Mouse (Mus musculus): ENCODE measurements at regions not wholly inside any gene's neighbourhood (a gene's known extent, or its start where the extent isn't known, plus 50 kb on each side); places are given as distances from the start of the nearest gene placed in this dataset.

DNA sequence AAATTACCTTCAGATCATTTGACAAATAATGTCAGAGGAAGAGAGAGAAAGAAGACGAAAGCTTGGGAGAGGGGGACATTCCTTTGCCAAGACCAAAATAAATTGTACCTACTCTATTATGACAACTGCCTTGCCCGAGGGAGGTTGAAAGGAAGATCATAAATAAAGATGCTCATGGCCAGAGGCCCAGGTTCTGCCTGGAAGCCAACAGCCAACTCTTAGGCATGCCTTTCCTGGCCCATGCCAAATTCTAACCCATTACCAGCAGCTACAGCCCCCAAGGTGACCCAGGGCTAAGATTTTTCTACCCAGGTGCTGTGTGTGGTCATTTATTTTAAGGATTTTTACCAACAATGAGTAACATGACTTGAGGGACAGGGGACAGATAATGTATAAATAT lies 54.9 kb downstream of the Cbln1 start:
- DNase-seq, result no peak

DNA sequence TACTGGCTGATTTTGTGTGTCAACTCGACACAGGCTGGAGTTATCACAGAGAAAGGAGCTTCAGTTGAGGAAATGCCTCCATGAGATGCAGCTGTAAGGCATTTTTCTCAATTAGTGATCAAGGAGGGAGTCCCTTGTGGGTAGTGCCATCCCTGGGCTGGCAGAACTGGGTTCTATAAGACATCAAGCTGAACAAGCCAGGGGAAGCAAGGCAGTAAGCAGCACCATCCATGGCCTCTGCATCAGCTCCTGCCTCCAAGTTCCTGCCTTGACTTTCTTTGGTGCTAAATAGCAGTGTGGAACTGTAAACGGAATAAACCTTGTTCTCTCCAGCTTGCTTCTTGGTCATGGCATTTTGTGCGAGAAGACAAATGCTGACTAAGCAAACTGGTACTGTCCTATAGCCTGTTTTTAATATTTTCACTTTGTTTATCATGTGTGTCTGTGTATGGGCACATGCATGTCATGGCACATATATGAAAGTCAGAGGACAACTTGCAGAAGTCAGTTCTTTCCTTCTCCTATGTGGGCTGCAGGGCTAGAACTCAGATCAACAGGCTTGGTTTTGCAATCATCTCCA lies 57.3 kb downstream of the Cbln1 start:
- no peak for DNase-seq

DNA sequence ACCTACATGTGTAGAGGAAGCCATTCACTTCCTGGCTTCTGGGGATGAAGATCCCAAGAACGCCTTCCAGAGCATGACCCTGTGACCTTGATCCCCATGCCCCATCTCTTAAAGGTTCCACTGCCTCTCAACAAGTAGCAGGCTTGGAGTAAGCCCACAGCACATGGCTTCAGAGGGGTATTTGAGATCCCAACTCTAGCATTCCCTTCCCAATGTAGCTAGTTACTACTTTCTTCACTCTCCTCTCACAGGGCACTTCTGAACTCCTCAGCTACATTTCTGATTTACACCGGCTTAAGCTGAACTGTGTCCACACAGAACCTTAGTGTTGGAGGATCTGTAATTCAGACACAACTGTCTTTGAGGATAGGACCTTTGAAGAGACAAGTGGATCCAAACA lies 83.4 kb downstream of the Cbln1 start:
- no peak for DNase-seq

DNA sequence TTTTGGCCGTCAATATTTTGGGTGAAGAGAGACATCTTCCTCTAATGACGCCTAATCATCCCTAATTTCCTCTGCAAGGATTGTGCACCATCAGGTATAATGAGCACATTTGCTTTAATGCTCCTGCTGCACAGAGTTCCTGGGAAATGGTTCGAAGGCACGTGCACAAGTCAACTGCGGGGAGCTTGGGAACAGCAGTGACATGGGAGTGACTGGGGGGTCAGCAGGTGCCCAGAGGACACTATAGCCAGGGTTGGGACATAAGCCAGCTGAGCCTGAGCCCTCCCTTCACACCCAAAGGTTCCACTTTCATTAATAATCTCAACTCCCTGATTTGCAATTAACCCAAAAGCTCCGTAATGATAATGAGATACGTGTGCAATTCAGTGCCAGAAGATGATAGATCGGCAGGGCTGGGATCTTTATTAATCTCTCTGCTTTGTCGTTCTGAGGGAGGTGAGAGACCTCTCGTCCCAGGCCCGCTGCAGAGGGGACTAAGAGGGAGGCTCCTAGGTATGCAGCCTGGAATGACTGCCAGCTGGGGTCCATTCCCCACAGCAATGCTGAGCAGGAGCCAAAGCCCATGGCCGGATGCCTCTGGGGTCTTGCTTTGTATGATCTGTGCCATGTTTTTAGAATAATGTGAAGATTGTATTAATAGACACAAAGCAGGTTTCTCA lies 88.7 kb downstream of the Cbln1 start:
- DNase-seq, result no peak

DNA sequence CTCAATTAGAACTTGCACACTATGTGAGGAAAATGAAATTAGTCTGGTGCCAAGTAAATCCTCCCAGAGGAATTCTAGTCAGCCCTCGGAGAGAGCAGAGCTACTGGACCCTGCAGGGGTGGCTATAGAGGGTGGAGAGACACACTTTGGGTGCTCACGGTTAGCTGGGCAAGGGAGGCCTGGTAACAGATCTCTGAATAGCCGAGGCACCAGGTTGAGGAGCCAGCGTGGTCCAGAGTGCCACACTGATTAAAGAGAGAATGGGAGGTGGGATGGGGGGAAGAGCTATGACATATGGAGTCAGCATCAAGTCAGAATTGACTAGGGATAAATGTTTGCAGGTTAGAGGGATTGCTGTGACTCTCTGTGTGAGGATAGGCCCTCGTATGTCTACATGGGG lies 90.1 kb downstream of the Cbln1 start:
- DNase-seq, result no peak

DNA sequence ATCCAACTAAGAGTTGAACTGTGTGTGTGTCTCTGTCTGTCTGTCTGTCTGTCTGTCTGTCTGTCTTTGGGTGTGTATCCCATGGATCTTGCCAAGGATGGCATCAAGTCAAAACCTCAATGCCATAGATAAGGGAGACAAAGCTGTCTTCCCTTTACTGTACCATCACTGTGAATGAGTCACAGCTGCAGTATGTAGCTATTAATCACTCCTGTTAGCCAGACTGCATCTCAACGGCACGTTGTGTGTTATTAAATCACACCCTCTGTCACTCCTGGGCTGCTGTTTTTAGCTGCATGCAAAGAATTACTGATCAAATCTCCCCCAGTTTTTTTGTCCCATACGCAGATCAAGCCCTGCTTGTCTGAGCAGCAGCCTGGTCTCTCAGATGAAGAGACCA lies 91.6 kb downstream of the Cbln1 start:
- no peak for DNase-seq

DNA sequence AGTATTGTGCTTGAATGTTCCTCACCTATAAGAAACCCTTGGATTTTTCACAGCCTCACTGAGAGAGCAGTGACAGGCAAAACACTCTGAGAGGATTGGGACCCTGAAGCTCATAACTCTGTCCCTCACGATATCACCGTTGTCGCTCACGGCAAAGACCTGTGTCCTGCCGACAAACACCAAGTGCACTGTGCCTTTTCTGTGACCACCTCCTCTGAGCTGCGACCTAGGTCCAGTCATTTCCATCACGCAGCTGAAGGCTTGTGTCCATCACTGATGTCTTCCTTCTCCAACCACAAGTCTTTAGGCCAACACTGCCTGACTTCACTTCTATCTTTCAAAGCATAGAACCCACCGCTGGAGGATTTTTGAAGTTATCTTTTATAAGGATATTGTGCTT lies 93.1 kb downstream of the Cbln1 start:
- no peak for DNase-seq

DNA sequence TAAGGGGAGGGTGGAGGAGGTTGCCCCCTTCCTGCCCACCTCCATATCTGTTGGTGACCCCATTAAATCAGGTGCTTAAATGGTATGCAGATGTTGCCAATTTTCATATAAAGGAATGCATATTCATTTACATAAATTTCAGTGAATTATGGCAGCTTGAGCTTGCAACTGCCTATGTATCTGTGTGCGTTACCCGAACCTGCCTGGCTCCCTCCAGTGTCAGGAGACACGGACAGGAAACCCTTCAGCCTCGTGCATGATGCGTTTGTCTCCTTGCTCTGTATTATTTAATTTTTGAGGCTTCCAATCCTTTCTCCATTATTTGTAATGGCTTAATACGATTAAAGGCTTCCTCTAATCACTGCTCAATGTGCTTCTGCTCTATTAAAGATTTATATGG lies 98.4 kb downstream of the Cbln1 start:
- DNase-seq, result no peak

DNA sequence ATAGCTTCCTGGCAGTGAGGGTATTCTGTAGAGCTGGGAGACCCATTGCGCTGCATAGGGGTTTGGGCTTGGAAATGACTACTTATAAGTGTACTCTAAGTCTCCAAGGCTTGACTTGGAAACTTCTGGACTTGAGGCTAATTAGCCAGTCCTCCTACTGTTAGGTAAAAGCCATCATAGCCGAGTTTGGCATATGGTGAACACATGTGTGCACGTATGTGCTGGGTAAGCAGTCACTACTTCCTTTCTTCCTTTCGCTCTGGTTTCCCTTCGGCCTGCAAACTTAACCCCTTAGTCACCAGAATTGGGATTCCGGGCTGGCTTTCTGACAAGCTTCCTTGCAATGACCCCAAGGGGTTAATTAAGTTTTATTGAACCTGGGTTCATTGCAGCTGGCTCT lies 98.9 kb downstream of the Cbln1 start:
- DNase-seq, result no peak

DNA sequence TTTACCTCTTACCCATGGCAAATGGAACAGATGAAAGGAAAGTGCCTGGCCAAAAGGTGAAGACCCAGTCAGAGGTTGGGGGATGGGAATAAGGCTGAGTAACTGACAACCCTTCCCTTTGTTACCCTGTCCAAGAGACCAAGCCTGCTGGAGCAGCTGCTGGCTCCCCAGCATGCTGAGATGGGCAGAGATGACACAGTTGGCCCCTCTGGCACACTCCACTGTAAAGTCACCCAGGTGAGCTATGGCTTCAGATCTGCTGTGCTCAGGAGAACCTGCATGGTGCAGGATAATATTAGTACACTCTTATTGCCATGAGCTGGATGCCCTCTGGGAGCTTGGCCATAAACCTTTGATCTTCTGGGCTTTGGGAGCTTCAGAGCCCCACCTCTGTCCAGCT lies 100.3 kb downstream of the Cbln1 start:
- no peak for DNase-seq

DNA sequence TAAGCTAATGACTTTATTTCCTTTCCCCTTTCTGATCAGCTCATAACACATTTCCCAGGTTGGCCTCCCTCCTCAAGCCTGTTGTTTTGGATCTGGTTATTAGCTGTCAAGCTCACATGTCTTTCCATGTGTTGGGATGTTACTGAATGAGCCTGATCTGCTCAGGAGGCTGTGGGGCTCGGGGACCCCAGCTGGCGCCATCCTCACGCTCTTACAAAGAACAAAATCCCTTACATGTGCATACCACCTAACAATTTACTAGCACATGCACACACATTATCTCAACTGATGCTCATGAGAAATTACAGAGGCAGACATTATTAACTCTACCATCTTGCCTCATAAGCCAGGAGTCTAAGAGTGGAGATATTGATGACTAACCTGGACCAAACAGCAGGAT lies 102.2 kb downstream of the Cbln1 start:
- DNase-seq, result no peak

DNA sequence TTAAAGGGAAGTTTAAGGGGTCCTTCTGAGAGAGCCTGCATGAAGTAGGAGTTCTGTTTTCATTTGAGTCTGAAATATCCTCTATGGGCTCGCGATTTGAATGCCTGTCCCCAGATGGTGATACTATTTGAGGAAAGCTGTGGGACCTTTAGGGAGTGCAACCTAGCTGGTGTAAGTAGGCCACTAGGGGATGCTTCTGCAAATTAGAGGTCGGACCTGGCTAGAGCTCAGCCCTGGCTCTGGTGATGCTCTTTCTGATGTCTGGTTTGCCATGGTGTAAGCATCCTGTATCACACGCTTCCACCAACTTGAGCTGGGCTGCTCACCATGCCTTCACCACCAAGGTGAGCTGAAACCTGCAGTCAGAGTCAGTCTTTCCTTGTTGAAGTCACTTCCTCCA lies 121.9 kb downstream of the Cbln1 start:
- DNase-seq, result no peak

DNA sequence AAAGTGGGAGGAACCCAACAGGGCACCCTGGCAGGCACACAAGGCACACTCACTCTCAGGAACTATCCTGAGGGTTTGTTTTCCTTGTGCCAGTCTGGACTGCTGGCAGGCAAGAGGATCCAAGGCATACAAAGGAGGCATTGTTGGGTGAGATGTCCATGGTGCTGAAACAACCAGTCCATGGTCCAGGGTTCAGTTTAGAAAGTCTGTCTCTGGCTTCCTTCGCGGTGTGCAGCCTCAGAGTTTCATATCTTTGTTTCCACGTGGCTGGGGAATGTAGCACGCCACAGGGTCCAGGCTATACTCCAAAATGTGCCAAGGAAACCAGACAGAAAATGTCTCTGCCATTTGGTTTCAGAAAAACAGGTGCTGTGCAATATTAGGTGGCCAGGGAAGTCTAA lies 122.6 kb downstream of the Cbln1 start:
- DNase-seq, result no peak

DNA sequence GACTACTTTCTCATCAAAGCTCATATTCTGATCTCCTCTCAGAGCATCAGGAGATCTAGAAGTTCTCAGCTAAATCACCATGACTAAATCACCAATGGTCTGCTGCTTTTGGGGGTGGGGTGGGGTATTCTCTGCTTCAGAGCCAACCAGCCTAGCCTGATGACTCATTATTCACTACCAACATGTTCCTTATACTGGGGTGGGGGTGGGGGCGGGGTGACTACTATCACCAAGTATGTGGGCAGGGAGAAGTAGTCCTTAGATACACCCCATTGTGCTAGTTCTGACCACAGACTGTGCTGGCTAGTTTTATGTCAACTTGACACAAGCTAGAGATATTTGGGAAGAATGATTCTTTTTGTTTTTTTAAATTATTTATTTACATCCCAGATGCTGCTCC lies 143.0 kb downstream of the Cbln1 start:
- no peak for DNase-seq

DNA sequence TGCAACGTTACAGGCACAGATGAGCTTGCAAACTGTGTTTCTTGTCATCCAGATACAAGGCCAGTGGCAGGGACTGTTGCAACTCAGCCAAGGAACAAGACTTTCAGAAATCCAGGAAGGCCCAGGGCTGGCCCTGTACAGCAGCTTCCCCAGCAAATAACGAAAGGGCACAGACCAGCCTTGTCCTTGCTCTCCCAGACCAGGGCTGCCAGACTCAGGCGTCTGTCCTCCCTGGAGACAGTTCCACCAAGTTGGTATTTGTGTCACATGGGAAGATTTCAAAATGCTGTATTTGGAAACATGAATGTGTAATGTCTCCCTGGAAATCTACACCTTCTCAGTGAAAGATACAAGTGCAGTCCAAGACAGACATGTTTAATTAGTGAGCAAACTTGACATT lies 157.8 kb downstream of the Cbln1 start:
- peak; percentile 39 for DNase-seq

DNA sequence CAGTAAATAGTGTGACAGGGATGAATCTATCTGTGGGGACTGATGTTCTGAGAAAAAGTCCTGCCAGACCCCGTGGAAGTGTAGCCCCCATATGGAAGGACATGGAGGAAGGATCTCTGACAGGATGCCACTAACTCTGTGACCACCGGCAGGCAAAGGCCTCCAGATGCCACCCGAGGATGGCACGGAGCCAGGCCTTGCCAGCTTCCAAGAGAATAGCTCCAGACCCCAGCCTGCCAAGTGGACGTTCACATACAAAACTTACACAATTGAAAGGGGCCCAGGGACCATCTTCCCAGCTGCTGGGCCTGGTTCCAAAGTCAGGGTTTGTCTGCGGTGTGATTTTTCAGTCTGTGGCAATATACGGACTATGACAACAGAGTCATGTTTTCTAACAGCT lies 161.1 kb downstream of the Cbln1 start:
- DNase-seq, result peak; percentile 36

DNA sequence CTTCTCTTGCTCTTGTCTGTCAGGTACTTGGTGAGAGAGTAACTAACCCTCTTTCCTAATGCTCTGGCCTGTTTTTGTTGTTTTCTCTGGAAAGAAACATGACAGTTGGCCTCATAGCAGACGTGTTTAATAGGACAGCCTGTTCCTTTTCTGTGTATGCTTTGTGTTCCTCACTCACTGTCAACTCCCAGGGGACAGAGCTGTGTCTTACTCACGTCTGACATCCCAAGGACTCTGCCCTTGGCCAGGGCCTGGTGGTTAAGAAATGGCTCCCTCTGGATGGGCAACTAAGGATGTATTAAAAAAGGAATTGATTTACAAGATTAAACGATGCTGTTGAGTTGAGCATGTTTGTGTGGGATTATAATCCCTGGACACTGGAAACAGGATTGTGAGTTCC lies 164.1 kb downstream of the Cbln1 start:
- DNase-seq, result peak; percentile 32

DNA sequence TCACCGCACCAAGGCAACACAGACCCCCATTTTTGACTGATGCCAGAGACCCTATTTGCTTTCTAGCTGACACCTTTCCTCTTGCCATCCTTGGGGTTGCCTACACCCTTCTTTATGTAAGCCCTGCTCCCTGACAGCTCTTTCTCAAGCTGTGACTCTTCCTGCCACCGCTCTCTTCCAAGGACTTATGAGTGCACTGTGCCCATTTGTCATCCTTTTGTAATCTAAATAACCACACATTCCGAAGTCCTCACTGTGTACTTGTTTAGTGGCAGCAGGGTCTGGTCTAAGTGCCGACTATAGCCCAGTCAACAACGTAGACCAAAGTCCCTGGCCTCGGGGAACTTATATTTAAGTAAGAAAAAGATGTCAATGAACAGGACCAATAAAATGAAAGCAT lies 167.4 kb downstream of the Cbln1 start:
- peak; percentile 12 for DNase-seq

DNA sequence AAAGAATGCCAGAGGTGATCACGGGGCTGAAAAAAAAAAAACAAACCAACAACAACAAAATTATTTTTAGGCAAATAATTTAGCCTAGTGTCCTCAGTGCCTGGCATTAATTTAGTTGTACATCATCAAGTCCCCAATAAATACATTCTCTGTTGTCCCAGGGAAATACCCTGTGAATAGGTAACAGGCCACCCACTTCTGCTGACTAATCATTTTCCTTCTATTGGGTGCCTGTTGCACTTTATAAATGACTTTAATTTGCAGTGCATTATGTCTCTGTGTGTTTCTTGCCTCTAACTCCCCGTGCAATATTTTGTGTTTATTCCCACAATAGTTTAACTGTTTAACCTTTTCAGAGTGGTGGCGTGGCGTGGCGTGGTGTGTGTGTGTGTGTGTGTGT lies 168.9 kb downstream of the Cbln1 start:
- no peak for DNase-seq

DNA sequence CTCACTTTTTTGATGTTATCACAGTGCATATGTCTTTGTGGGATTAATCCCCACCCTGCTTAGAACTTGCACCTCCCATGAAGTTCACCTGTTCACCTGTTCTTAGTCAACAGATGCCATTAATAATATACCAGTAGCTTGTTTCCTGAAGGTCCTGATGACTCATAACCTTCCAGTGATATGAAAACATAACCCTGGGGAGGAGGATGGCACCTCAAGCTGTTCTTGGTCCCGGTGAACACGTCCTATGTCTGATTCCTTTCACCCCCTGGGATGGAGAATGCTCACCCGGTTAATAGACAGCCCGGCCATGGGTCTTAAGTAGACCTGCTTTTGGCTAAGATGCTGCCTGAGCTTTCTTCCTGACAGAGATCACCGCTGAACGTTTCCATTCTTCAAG lies 174.6 kb downstream of the Cbln1 start:
- no peak for DNase-seq

DNA sequence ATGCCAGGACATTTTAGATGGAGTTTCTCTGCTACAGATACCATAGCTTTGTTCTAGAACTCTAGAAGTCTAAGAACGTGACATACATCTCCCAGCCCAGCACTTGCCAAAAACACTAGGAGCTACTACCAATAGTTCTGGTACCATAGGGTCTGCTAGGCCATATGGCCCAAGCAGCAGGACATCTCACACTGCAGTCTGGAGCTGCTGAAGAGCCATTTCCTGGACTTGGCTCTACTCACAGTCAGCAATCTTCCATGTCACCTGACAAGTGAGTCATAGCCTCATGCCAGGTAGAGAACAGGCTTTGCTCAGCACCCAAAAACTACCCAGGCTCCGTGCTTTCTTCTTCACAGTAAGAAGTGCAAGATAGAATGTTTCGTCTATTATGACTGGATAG lies 175.1 kb downstream of the Cbln1 start:
- DNase-seq, result no peak

DNA sequence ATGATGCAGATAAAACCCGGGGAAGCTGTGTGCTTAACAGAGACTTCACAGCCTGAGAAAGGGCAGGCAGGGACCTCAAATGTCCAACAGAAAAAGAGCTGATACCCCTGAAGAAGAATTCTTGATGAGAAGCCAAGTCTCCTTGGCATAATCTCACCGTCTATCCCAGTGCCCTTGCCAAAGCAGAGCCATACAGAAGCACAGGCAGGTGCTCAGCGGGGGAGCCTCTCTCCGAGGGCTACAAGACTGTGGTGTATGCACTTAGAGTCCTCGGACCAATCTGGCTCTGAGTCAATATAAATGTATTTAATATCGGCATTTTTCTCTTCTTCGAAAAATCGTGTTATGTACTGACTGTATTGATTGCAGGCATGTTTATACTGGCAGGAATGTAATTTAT lies 186.3 kb downstream of the Cbln1 start:
- DNase-seq, result no peak

DNA sequence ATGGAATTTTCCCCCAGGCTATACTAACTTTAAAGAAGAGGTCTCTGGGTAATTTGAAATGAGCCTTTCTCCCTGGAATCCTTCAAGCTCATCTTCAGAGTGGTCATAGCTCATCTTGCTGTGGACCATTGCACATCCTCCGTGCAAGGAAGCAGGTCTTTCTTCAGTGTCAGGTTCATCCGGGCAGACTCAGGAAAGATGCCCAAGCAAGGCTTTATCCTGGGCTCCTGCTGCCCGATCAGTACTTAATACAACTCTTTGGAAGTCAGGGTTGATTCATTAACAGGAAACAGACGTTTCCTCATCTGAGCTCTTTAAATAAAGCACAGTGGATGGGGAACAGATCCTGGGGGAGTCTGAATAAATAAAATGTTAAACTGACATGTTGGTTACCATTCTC lies 188.1 kb downstream of the Cbln1 start:
- no peak for DNase-seq

DNA sequence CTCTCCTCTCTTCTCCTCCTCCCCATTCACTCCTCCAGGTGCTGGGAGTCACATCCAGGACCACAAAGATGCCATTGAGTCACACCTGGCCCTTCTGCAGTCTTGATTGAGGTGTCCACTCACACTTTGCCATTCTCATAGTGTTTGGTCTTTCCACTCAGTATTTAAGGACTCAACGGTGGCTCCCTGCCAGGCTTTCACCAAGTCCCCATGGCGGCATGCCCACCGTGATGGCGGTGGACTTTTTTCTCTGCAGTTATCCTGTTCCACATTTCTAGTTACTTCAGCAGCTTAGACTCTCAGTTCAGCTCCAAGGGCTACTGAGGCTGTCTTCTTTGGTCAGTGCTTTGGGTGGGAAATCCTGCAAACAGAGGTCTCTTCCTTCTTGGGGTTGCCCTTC lies 189.9 kb downstream of the Cbln1 start:
- no peak for DNase-seq

DNA sequence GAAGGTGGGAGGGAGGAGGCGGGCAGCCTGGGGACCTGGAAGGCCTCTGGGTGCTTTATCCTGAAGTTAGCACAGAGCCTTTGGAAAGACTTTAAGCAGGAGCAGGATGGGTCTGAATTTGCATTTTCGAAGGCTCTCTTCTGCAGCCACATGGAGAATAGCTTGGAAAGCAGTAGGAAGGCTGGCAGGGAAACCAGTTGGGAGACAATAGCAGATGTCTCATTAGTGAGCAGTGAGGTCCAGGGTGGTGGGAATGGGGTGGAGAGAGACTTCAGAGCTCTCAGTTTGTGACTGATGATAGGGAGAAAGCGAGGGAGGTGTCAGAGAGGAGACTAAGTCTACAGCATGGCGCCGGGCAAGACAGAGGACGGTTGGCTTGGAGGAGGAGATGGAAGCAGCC lies 199.1 kb downstream of the Cbln1 start:
- DNase-seq, result no peak
